Mouse (Mus musculus) stomach, embryonic 16.5 days (tissue): ENCODE data around the gene Padi1. TPM values are rescaled to one million over a fixed set of nuclear protein-coding genes. Genes with fewer than 3 reads are reported as not detected.
A peak's percentile ranks its signal among the peaks of the same experiment; 100 is the strongest.

Source experiments
- ATAC-seq: fragments of 200-750 bp; cut with Nextera tagmentation; 2 replicates; pipeline ENCODE4 v1.8.0; 2017; ENCODE audit warnings: moderate number of reproducible peaks, moderate TSS enrichment; ENCODE audit not compliant: insufficient read depth, low FRiP score
- H3K27ac ChIP-seq: fragments of 300-500 bp; sonication (generic); 2 replicates; pipeline ENCODE4 v1.5.1; 2014; ENCODE audit warnings: low read length
- H3K27me3 ChIP-seq: fragments of 300-500 bp; sonication (generic); 2 replicates; pipeline ENCODE4 v1.6.1; 2014; ENCODE audit warnings: low read length, control low read depth, mixed read lengths; ENCODE audit not compliant: control insufficient read depth, insufficient read depth
- H3K36me3 ChIP-seq: fragments of 300-500 bp; sonication (generic); 2 replicates; pipeline ENCODE4 v1.6.1; 2014; ENCODE audit warnings: low read length; ENCODE audit not compliant: control insufficient read depth, insufficient read depth
- H3K4me1 ChIP-seq: fragments of 300-500 bp; sonication (generic); 2 replicates; pipeline ENCODE4 v1.6.1; 2014; ENCODE audit warnings: low read length, control low read depth, mixed read lengths; ENCODE audit not compliant: control insufficient read depth, insufficient read depth
- H3K4me2 ChIP-seq: fragments of 300-500 bp; sonication (generic); 2 replicates; pipeline ENCODE4 v1.6.1; 2014; ENCODE audit warnings: low read depth, low read length, mixed read lengths
- H3K4me3 ChIP-seq: fragments of 300-500 bp; sonication (generic); replicated peaks from 2 replicates; pipeline ENCODE4 v1.5.1; 2014; ENCODE audit warnings: mild to moderate bottlenecking, low read length
- H3K9ac ChIP-seq: fragments of 300-500 bp; sonication (generic); 2 replicates; pipeline ENCODE4 v1.6.1; 2014; ENCODE audit warnings: low read length
- H3K9me3 ChIP-seq: fragments of 300-500 bp; sonication (generic); replicated peaks from 2 replicates; pipeline ENCODE4 v1.6.1; 2016; ENCODE audit warnings: low read length, control low read depth; ENCODE audit not compliant: control insufficient read depth
- WGBS: fragments of 180-500 bp; shearing (Covaris S2); extraction: QIAGEN DNeasy Blood & Tissue Kit; methylation state at CpG from one replicate; pipeline ENCODE4 v1.1.7; 2014; 5-methylcytosine and 5-hydroxymethylcytosine counted together
- polyA plus RNA-seq: library from polyadenylated mRNA; unstranded; fragments of >200 nt; fragmentation: Nextera tagmentation; extraction: Ambion mirVana; gene quantifications from 2 replicates; pipeline ENCODE4 v1.2.1, GENCODE M21; 2015

Padi1 gene
- polyA plus RNA-seq, 1 experiment from 2014 or later, result 0.31 TPM

GRCm38 (mm10) chr4:140879739-140880138, 34.2 kb upstream of the Padi1 start:
- Histone ChIP-seq H3K27me3 (no peaks in the 10 kb centered on the region), H3K4me2 (no peak overlapping the region), H3K9me3 (0 out of 2 replicates have a peak, but pooled peaks cover 2% of the 10 kb centered on the region), H3K27ac (no peak overlapping the region), H3K4me1 (no peaks in the 10 kb centered on the region), H3K4me3 (no peak overlapping the region), H3K9ac (no peak overlapping the region), H3K36me3 (no peaks in the 10 kb centered on the region)
- ATAC-seq, result no peak
- WGBS, result 46% methylated on average over 4 of the region's 4 CpGs

DNA sequence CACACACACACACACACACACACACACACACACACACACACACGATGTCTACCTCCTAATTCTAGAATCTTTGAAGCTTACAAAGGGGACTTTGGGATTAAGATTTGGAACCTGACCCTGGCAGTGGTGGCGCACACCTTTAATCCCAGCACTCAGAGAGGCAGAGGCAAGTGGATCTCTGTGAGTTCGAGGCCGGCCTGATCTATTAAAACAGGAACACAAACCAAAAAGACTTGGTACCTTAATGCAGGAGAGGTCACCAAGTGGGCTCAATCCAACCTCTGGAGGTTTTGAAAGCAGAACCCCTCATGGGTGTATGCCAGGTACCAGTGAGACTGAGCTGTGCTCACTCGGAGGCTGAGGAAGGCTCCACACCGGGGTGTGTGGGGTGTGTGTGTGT, 33.5 kb upstream of the Padi1 start:
- H3K36me3 ChIP-seq, result no peaks in the 10 kb centered on the region

DNA sequence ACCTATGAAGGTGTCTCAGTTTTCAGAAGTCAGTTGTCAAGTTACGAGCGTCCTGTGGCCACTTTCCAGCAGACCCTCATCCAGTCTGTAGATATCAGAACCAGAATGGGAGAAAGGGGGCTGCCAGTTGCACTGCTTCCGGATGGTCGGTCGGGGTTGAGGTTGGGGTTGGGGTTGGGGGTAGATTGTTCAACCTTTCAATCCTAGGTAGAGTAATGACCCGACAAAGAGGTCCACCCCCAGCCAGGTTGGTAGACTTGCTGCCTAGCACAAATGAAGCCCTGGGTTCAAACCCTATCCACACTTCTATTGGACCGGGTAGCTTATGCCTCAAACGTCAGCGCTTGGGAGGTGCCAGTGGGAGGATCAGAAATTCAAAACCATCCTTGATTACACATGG, 33.1 kb upstream of the Padi1 start:
- ATAC-seq, result no peak
- no peak overlapping the region for H3K4me3 ChIP-seq
- WGBS, result 90% methylated on average over 9 of the region's 9 CpGs
- H3K36me3 ChIP-seq, result no peaks in the 10 kb centered on the region
- H3K9ac ChIP-seq, result no peak overlapping the region
- H3K4me2 ChIP-seq, result no peak overlapping the region
- H3K9me3 ChIP-seq, result no peaks in the 10 kb centered on the region
- H3K27me3 ChIP-seq, result no peaks in the 10 kb centered on the region
- no peaks in the 10 kb centered on the region for H3K4me1 ChIP-seq
- no peak overlapping the region for H3K27ac ChIP-seq

More for the DNA sequence above, 33.5 kb upstream of the Padi1 start:
- Histone ChIP-seq H3K9ac (no peak overlapping the region), H3K4me1 (no peaks in the 10 kb centered on the region), H3K27ac (no peak overlapping the region), H3K4me3 (no peak overlapping the region), H3K27me3 (no peaks in the 10 kb centered on the region), H3K4me2 (no peak overlapping the region), H3K9me3 (no peaks in the 10 kb centered on the region)
- ATAC-seq, result no peak
- WGBS, result 91% methylated on average over 6 of the region's 6 CpGs

- Histone ChIP-seq H3K4me1 (no peaks in the 10 kb centered on the region), H3K4me2 (no peak overlapping the region), H3K9ac (no peak overlapping the region), H3K27ac (no peak overlapping the region), H3K27me3 (no peaks in the 10 kb centered on the region), H3K4me3 (no peak overlapping the region), H3K36me3 (no peaks in the 10 kb centered on the region), H3K9me3 (peaks cover 4% of the 10 kb centered on the region; the same call in 1 of the 2 replicates)
- WGBS, result 74% methylated on average over 9 of the region's 9 CpGs
- ATAC-seq, result no peak
Measured at GRCm38 (mm10) chr4:140877441-140877840, 31.9 kb upstream of the Padi1 start.

DNA sequence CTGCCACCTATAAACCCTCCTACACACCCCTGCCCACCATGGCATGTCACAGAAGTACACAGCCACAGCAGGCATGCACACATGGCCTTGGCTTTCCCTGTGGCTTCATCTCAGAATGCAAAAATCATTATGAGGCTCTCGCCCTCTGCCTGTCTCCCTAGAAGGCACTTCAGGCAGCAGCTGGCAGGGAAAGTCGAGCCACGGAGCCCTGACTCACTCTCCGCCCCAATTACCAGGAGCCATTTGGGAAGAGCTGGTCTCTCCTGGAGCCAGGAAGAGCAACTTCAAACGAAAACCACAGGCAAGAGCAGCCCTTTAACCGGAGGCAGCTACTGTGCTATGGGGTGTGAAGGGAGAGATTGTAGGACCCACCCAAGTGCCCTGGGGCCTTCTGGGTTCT, 31.1 kb upstream of the Padi1 start:
- no peaks in the 10 kb centered on the region for H3K27me3 ChIP-seq
- peaks cover 4% of the 10 kb centered on the region; the same call in 1 of the 2 replicates for H3K9me3 ChIP-seq
- ATAC-seq, result no peak
- H3K4me2 ChIP-seq, result no peak overlapping the region
- H3K4me3 ChIP-seq, result no peak overlapping the region
- WGBS, result 47% methylated on average over 6 of the region's 6 CpGs
- H3K27ac ChIP-seq, result no peak overlapping the region
- no peaks in the 10 kb centered on the region for H3K36me3 ChIP-seq
- no peak overlapping the region for H3K9ac ChIP-seq
- no peaks in the 10 kb centered on the region for H3K4me1 ChIP-seq

DNA sequence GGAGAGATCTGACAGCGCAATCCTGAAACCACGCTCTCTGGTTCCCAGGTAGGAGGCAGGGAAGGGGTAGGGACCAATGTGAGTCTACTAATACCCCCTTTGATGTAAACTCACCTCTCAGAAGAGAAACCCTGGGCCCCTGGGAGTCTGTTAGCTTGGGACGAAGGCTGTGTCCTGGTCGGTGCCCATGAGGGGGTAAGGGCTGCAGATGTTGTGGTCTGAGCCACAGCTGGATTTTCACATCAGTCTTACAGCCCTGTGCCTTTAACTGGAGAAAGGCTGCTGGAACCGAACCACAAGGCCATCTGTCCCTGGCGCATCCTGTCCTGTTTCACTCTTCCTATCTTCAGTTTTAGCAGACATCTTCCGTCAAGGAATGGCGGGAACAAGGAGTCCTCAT, 30.6 kb upstream of the Padi1 start:
- no peaks in the 10 kb centered on the region for H3K27me3 ChIP-seq
- ATAC-seq, result no peak
- 78% methylated on average over 8 of the region's 8 CpGs for WGBS

DNA sequence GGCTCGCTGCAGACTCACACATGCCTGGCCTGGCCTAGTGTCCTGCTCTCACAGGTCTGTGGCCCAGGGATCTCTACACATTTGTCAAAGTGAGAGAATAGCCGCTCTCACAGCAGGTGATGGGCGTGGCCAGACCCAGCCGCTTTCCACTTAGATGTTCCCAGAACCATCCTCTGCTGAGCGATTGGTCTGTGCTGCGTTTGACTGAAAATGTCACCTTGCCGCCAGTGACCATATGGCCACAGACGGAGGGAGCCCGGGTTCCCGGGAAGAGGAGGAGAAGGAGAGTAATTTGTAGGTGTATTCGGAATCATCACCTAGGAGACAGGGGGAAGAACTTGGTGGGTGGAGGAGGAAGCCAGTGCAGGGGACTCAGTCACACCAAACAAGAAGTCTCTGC, 27.4 kb upstream of the Padi1 start:
- Histone ChIP-seq H3K4me1 (peaks cover 8% of the 10 kb centered on the region; the same call in 1 of the 2 replicates), H3K36me3 (no peaks in the 10 kb centered on the region), H3K4me2 (no peak overlapping the region), H3K27ac (no peak overlapping the region), H3K4me3 (no peak overlapping the region), H3K27me3 (no peaks in the 10 kb centered on the region), H3K9ac (no peak overlapping the region), H3K9me3 (peaks cover 4% of the 10 kb centered on the region; the same call in 1 of the 2 replicates)
- WGBS, result 41% methylated on average over 11 of the region's 11 CpGs
- ATAC-seq, result no peak; the same call in 1 of the 2 replicates

More for the DNA sequence above, 30.6 kb upstream of the Padi1 start:
- Histone ChIP-seq H3K27ac (no peak overlapping the region), H3K4me2 (no peak overlapping the region), H3K4me1 (no peaks in the 10 kb centered on the region), H3K9ac (no peak overlapping the region), H3K9me3 (peaks cover 4% of the 10 kb centered on the region; the same call in 1 of the 2 replicates), H3K36me3 (no peaks in the 10 kb centered on the region), H3K4me3 (no peak overlapping the region)

DNA sequence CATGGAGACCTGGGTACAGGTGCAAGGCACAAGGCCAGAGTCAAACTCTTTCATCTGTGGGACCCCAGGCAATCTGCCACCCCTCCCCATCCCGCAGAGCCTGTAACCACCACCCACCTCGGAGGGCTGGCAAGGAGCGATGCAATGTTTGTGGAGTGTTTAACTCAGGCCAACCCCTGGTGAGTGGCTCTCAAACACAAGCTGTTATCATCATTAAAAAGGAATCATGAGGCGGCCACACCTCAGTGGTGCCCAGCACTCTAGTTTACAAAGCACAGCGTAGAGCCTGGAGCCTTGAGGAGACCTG, 27.1 kb upstream of the Padi1 start:
- H3K9ac ChIP-seq, result no peak overlapping the region
- H3K27me3 ChIP-seq, result no peaks in the 10 kb centered on the region
- H3K9me3 ChIP-seq, result peaks cover 4% of the 10 kb centered on the region; the same call in 1 of the 2 replicates
- ATAC-seq, result peak; percentile 23; the same call in 1 of the 2 replicates
- no peak overlapping the region for H3K27ac ChIP-seq
- no peaks in the 10 kb centered on the region for H3K36me3 ChIP-seq
- no peak overlapping the region for H3K4me3 ChIP-seq
- 65% methylated on average over 5 of the region's 5 CpGs for WGBS
- no peak overlapping the region for H3K4me2 ChIP-seq
- peaks cover 8% of the 10 kb centered on the region; the same call in 1 of the 2 replicates for H3K4me1 ChIP-seq

GRCm38 (mm10) chr4:140871851-140872685, 26.5 kb upstream of the Padi1 start:
- no peak for ATAC-seq
- 74% methylated on average over 8 of the region's 8 CpGs for WGBS

More at GRCm38 (mm10) chr4:140871851-140872685, 26.5 kb upstream of the Padi1 start:
- Histone ChIP-seq H3K4me2 (no peak overlapping the region), H3K4me1 (peaks cover 8% of the 10 kb centered on the region; the same call in 1 of the 2 replicates), H3K27me3 (no peaks in the 10 kb centered on the region), H3K9ac (no peak overlapping the region), H3K36me3 (no peaks in the 10 kb centered on the region), H3K9me3 (peaks cover 4% of the 10 kb centered on the region; the same call in 1 of the 2 replicates), H3K27ac (no peak overlapping the region), H3K4me3 (no peak overlapping the region)
